Mouse (Mus musculus) B cell, adult 2 months (primary cell): Measurements from ENCODE around the gene Slc35a5.

Experiments used
- DNase-seq, 2 experiments: peaks; one replicate each; pipeline ENCODE4 v3.0.0; 2022

The Slc35a5 gene

GRCm38 (mm10) chr16:45110498-45110897, 48.0 kb downstream of the Slc35a5 start:
- no peak for DNase-seq

- DNase-seq, result no peak
These were observed 50.2 kb downstream of the Slc35a5 start for GRCm38 (mm10) chr16:45108203-45108878.

GRCm38 (mm10) chr16:45104993-45105392, 53.5 kb downstream of the Slc35a5 start:
- no peak for DNase-seq

- no peak for DNase-seq
These were observed 57.6 kb downstream of the Slc35a5 start for GRCm38 (mm10) chr16:45100892-45101291.

GRCm38 (mm10) chr16:45098886-45099210, 59.7 kb downstream of the Slc35a5 start:
- DNase-seq, result no peak

- no peak for DNase-seq
These were observed 60.2 kb downstream of the Slc35a5 start for GRCm38 (mm10) chr16:45098186-45098885.

- no peak for DNase-seq
These were observed 61.0 kb downstream of the Slc35a5 start for GRCm38 (mm10) chr16:45097467-45097866.

- DNase-seq, result no peak
These were observed 62.7 kb downstream of the Slc35a5 start for GRCm38 (mm10) chr16:45095561-45096482.

GRCm38 (mm10) chr16:45095030-45095429, 63.5 kb downstream of the Slc35a5 start:
- DNase-seq, result no peak

- DNase-seq, result no peak
These were observed 64.3 kb downstream of the Slc35a5 start for GRCm38 (mm10) chr16:45094136-45094756.

GRCm38 (mm10) chr16:45093137-45093731, 65.3 kb downstream of the Slc35a5 start, which contains the start of gene Ccdc80:
Gene Ccdc80 (plus strand): TSS chr16:45093402.
- DNase-seq, result no peak

GRCm38 (mm10) chr16:45090005-45090404, 68.5 kb downstream of the Slc35a5 start:
- DNase-seq, result peak; percentile 66 to 69
